Mouse (Mus musculus): ENCODE measurements around the gene Nudt3. TPM values are rescaled to one million over a fixed set of nuclear protein-coding genes. Genes with fewer than 3 reads are reported as not detected.

Gene Nudt3
- polyA plus RNA-seq, 1 experiment from 2014 or later = 32.2 TPM

- Histone ChIP-seq H3K4me1 (ENCODE audit: control insufficient read depth, insufficient read depth, low read length) (peaks cover 21% of the 10 kb centered on the region), H3K27ac (ENCODE audit: low read depth, low read length) (no peak overlapping the region), H3K4me3 (ENCODE audit: low read length) (no peak overlapping the region), H3K9me3 (ENCODE audit: control insufficient read depth, low read length) (no peaks in the 10 kb centered on the region), H3K27me3 (ENCODE audit: control insufficient read depth, insufficient read depth, low read length) (no peaks in the 10 kb centered on the region), H3K4me2 (replicated peaks; ENCODE audit: low read depth, low read length) (no peak overlapping the region), H3K36me3 (ENCODE audit: control insufficient read depth, insufficient read depth, low read length) (no peaks in the 10 kb centered on the region), H3K9ac (ENCODE audit: low read depth, low read length) (no peak overlapping the region)
- WGBS = 62% methylated on average over 10 of the region's 10 CpGs
- ATAC-seq (ENCODE audit: low FRiP score, low TSS enrichment) = no peak
Measured at GRCm38 (mm10) chr17:27551393-27551940, 71.8 kb downstream of the Nudt3 start.

GRCm38 (mm10) chr17:27549234-27549633 lies 74.1 kb downstream of the Nudt3 start:
- no peak overlapping the region for H3K4me3 ChIP-seq (ENCODE audit: low read length)
- peaks cover 12% of the 10 kb centered on the region for H3K4me1 ChIP-seq (ENCODE audit: control insufficient read depth, insufficient read depth, low read length)
- WGBS = 59% methylated on average over 8 of the region's 8 CpGs
- no peaks in the 10 kb centered on the region for H3K27me3 ChIP-seq (ENCODE audit: control insufficient read depth, insufficient read depth, low read length)
- H3K9ac ChIP-seq (ENCODE audit: low read depth, low read length) = peak overlapping the region; percentile 0; the same call in 1 of the 2 replicates
- H3K27ac ChIP-seq (ENCODE audit: low read depth, low read length) = no peak overlapping the region
- H3K36me3 ChIP-seq (ENCODE audit: control insufficient read depth, insufficient read depth, low read length) = no peaks in the 10 kb centered on the region
- no peak overlapping the region for H3K4me2 ChIP-seq (replicated peaks; ENCODE audit: low read depth, low read length)
- 0 out of 2 replicates have a peak, but pooled peaks have one; percentile 20 for ATAC-seq (ENCODE audit: low FRiP score, low TSS enrichment)
- no peaks in the 10 kb centered on the region for H3K9me3 ChIP-seq (ENCODE audit: control insufficient read depth, low read length)

GRCm38 (mm10) chr17:27547253-27547868 lies 75.9 kb downstream of the Nudt3 start:
- H3K9ac ChIP-seq (ENCODE audit: low read depth, low read length) = no peak overlapping the region
- H3K9me3 ChIP-seq (ENCODE audit: control insufficient read depth, low read length) = no peaks in the 10 kb centered on the region
- 66% methylated on average over 9 of the region's 9 CpGs for WGBS
- H3K4me1 ChIP-seq (ENCODE audit: control insufficient read depth, insufficient read depth, low read length) = peaks cover 9% of the 10 kb centered on the region; the same call in 1 of the 2 replicates
- ATAC-seq (ENCODE audit: low FRiP score, low TSS enrichment) = no peak
- no peaks in the 10 kb centered on the region for H3K27me3 ChIP-seq (ENCODE audit: control insufficient read depth, insufficient read depth, low read length)
- no peak overlapping the region for H3K4me3 ChIP-seq (ENCODE audit: low read length)
- H3K27ac ChIP-seq (ENCODE audit: low read depth, low read length) = no peak overlapping the region; the same call in 1 of the 2 replicates
- H3K4me2 ChIP-seq (replicated peaks; ENCODE audit: low read depth, low read length) = no peak overlapping the region
- H3K36me3 ChIP-seq (ENCODE audit: control insufficient read depth, insufficient read depth, low read length) = no peaks in the 10 kb centered on the region

- H3K36me3 ChIP-seq (ENCODE audit: control insufficient read depth, insufficient read depth, low read length) = no peaks in the 10 kb centered on the region
- 68% methylated on average over 7 of the region's 7 CpGs for WGBS
- H3K4me1 ChIP-seq (ENCODE audit: control insufficient read depth, insufficient read depth, low read length) = peaks cover 9% of the 10 kb centered on the region; the same call in 1 of the 2 replicates
- no peak overlapping the region for H3K4me2 ChIP-seq (replicated peaks; ENCODE audit: low read depth, low read length)
- no peaks in the 10 kb centered on the region for H3K27me3 ChIP-seq (ENCODE audit: control insufficient read depth, insufficient read depth, low read length)
- H3K9ac ChIP-seq (ENCODE audit: low read depth, low read length) = no peak overlapping the region
- no peak overlapping the region for H3K4me3 ChIP-seq (ENCODE audit: low read length)
- no peak overlapping the region for H3K27ac ChIP-seq (ENCODE audit: low read depth, low read length)
- ATAC-seq (ENCODE audit: low FRiP score, low TSS enrichment) = no peak
- H3K9me3 ChIP-seq (ENCODE audit: control insufficient read depth, low read length) = no peaks in the 10 kb centered on the region
Measured at GRCm38 (mm10) chr17:27546574-27547085, 76.7 kb downstream of the Nudt3 start.

- Histone ChIP-seq H3K27ac (ENCODE audit: low read depth, low read length) (no peak overlapping the region), H3K36me3 (ENCODE audit: control insufficient read depth, insufficient read depth, low read length) (no peaks in the 10 kb centered on the region), H3K27me3 (ENCODE audit: control insufficient read depth, insufficient read depth, low read length) (no peaks in the 10 kb centered on the region), H3K4me1 (ENCODE audit: control insufficient read depth, insufficient read depth, low read length) (peaks cover 9% of the 10 kb centered on the region; the same call in 1 of the 2 replicates), H3K9ac (ENCODE audit: low read depth, low read length) (no peak overlapping the region), H3K9me3 (ENCODE audit: control insufficient read depth, low read length) (no peaks in the 10 kb centered on the region), H3K4me3 (ENCODE audit: low read length) (no peak overlapping the region), H3K4me2 (replicated peaks; ENCODE audit: low read depth, low read length) (no peak overlapping the region)
- 44% methylated on average over 12 of the region's 12 CpGs for WGBS
- ATAC-seq (ENCODE audit: low FRiP score, low TSS enrichment) = no peak
Measured at GRCm38 (mm10) chr17:27545991-27546390, 77.3 kb downstream of the Nudt3 start.

- no peak overlapping the region for H3K4me3 ChIP-seq (ENCODE audit: low read length)
- H3K36me3 ChIP-seq (ENCODE audit: control insufficient read depth, insufficient read depth, low read length) = no peaks in the 10 kb centered on the region
- no peak overlapping the region for H3K27ac ChIP-seq (ENCODE audit: low read depth, low read length)
- H3K9me3 ChIP-seq (ENCODE audit: control insufficient read depth, low read length) = no peaks in the 10 kb centered on the region
- H3K9ac ChIP-seq (ENCODE audit: low read depth, low read length) = no peak overlapping the region
- 85% methylated on average over 11 of the region's 11 CpGs for WGBS
- ATAC-seq (ENCODE audit: low FRiP score, low TSS enrichment) = no peak
- H3K4me2 ChIP-seq (replicated peaks; ENCODE audit: low read depth, low read length) = no peak overlapping the region
- H3K27me3 ChIP-seq (ENCODE audit: control insufficient read depth, insufficient read depth, low read length) = no peaks in the 10 kb centered on the region
- H3K4me1 ChIP-seq (ENCODE audit: control insufficient read depth, insufficient read depth, low read length) = peaks cover 6% of the 10 kb centered on the region; the same call in 1 of the 2 replicates
Measured at GRCm38 (mm10) chr17:27544551-27544950, 78.7 kb downstream of the Nudt3 start.

- no peak overlapping the region for H3K4me3 ChIP-seq (ENCODE audit: low read length)
- no peaks in the 10 kb centered on the region for H3K9me3 ChIP-seq (ENCODE audit: control insufficient read depth, low read length)
- no peak overlapping the region for H3K27ac ChIP-seq (ENCODE audit: low read depth, low read length)
- no peak for ATAC-seq (ENCODE audit: low FRiP score, low TSS enrichment)
- H3K4me2 ChIP-seq (replicated peaks; ENCODE audit: low read depth, low read length) = no peak overlapping the region
- 69% methylated on average over 3 of the region's 3 CpGs for WGBS
- H3K36me3 ChIP-seq (ENCODE audit: control insufficient read depth, insufficient read depth, low read length) = no peaks in the 10 kb centered on the region
- H3K4me1 ChIP-seq (ENCODE audit: control insufficient read depth, insufficient read depth, low read length) = no peaks in the 10 kb centered on the region
- H3K27me3 ChIP-seq (ENCODE audit: control insufficient read depth, insufficient read depth, low read length) = no peaks in the 10 kb centered on the region
- no peak overlapping the region for H3K9ac ChIP-seq (ENCODE audit: low read depth, low read length)
Measured at GRCm38 (mm10) chr17:27541984-27542383, 81.3 kb downstream of the Nudt3 start.

- Histone ChIP-seq H3K27me3 (ENCODE audit: control insufficient read depth, insufficient read depth, low read length) (no peaks in the 10 kb centered on the region), H3K4me3 (ENCODE audit: low read length) (no peak overlapping the region), H3K9ac (ENCODE audit: low read depth, low read length) (no peak overlapping the region), H3K36me3 (ENCODE audit: control insufficient read depth, insufficient read depth, low read length) (no peaks in the 10 kb centered on the region), H3K4me2 (replicated peaks; ENCODE audit: low read depth, low read length) (no peak overlapping the region), H3K9me3 (ENCODE audit: control insufficient read depth, low read length) (no peaks in the 10 kb centered on the region), H3K4me1 (ENCODE audit: control insufficient read depth, insufficient read depth, low read length) (no peaks in the 10 kb centered on the region), H3K27ac (ENCODE audit: low read depth, low read length) (no peak overlapping the region)
- 55% methylated on average over 2 of the region's 2 CpGs for WGBS
- no peak for ATAC-seq (ENCODE audit: low FRiP score, low TSS enrichment)
Measured at GRCm38 (mm10) chr17:27541261-27541660, 82.0 kb downstream of the Nudt3 start.

- Histone ChIP-seq H3K9ac (ENCODE audit: low read depth, low read length) (no peak overlapping the region), H3K4me1 (ENCODE audit: control insufficient read depth, insufficient read depth, low read length) (no peaks in the 10 kb centered on the region), H3K4me2 (replicated peaks; ENCODE audit: low read depth, low read length) (no peak overlapping the region), H3K9me3 (ENCODE audit: control insufficient read depth, low read length) (no peaks in the 10 kb centered on the region), H3K4me3 (ENCODE audit: low read length) (no peak overlapping the region), H3K36me3 (ENCODE audit: control insufficient read depth, insufficient read depth, low read length) (no peaks in the 10 kb centered on the region), H3K27me3 (ENCODE audit: control insufficient read depth, insufficient read depth, low read length) (no peaks in the 10 kb centered on the region), H3K27ac (ENCODE audit: low read depth, low read length) (no peak overlapping the region)
- peak; percentile 68 for ATAC-seq (ENCODE audit: low FRiP score, low TSS enrichment)
- WGBS = 4% methylated on average over 10 of the region's 10 CpGs
Measured at GRCm38 (mm10) chr17:27534718-27535117, 88.6 kb downstream of the Nudt3 start.
